Mouse (Mus musculus): ENCODE measurements around the gene Asap3. TPM values are rescaled to one million over a fixed set of nuclear protein-coding genes. Genes with fewer than 3 reads are reported as not detected.
A peak's percentile ranks its signal among the peaks of the same experiment; 100 is the strongest.

Gene Asap3
- polyA plus RNA-seq (2012; rRNA removed): 8.7 and 9.3 TPM in 2 replicates

DNA sequence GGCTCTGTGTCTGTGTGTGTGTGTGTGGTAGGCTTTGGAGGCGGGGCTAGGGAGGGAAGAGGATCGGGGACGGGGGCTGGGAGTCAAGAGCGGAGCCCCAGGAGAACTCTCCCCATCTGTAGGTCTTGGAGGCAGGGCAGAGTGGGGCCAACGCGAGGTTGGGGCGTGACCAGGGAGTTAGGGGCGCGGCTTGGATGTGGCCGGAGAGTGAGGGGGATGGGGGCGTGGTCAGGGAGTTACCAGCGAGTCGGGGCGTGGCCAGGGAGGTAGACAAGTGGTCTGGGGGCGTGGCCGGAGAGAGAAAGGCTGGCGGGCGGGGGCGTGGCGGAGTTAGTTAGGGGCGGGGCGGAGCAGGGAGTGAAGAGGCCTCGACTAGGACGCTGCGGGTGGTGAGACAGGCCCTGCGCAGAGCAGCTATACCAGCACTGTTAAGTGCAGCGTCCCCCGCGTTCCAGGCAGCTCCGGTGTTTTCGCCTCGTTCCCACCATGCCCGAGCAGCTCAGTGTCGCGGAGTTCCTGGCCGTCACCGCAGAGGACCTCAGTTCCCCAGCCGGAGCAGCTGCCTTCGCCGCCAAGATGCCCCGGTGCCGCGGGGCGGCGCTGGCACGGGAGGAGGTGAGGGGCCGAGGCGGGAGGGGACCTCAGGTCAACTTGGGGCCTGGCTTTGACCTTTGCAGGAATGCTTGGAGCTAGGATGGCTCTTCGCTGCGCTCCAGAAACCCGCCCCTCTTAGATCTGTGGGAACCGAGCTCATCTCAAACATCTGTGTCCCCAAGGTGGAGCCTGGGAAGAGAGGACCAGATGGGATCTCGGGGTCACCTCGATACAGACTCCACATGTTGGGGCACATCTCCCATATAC is at the start of gene Asap3:
Asap3 (plus strand) TSS at position 333 of the 861 bp plus-strand sequence.
- H3K4me1 ChIP-seq (ENCODE audit: control insufficient read depth, insufficient read depth, low read length): peaks cover 12% of the 10 kb centered on the region
- peak; percentile 97 for DNase-seq
- 2% methylated on average over 52 of the region's 54 CpGs for WGBS
- H3K4me3 ChIP-seq (replicated peaks; ENCODE audit: extremely low read depth, low read depth, low read length): peak within 1 kb of the TSS; percentile 89
- TF ChIP-seq POLR2A (IDR thresholded peaks at IDR 0.05; ENCODE audit: borderline replicate concordance, extremely low read depth, low read depth, low read length): peak; percentile 85; the same call in 1 of the 2 replicates
- no peak for TF ChIP-seq CTCF (IDR thresholded peaks at IDR 0.05; ENCODE audit: insufficient read depth, low read length)

DNA sequence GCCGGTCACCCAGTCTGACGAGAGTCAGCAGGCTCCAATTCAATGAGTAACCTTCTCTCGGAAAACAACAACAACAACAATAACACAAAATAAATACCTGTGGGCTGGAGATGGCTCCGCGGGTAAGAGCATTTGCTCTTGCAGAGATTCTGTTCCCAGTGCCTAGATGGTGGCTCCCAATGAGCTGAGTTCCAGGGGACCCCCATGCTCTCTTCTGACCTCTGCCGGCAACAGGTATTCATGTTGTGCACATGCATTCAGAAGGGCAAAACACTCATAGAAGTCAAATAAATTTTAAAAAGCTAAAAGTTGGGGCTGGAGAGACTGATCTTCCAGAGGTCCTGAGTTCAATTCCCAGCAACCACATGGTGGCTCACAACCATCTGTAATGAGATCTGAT is 47.7 kb upstream of the Asap3 start:
- Histone ChIP-seq H3K4me1 (ENCODE audit: control insufficient read depth, insufficient read depth, low read length) (no peaks in the 10 kb centered on the region), H3K4me3 (replicated peaks; ENCODE audit: extremely low read depth, low read depth, low read length) (no peak overlapping the region)
- 80% methylated on average over 6 of the region's 6 CpGs for whole genome bisulfite sequencing
- TF ChIP-seq POLR2A (IDR thresholded peaks at IDR 0.05; ENCODE audit: borderline replicate concordance, extremely low read depth, low read depth, low read length) (no peak), CTCF (IDR thresholded peaks at IDR 0.05; ENCODE audit: insufficient read depth, low read length) (peak; percentile 21; the same call in 1 of the 2 replicates)
- DNase-seq: no peak

DNA sequence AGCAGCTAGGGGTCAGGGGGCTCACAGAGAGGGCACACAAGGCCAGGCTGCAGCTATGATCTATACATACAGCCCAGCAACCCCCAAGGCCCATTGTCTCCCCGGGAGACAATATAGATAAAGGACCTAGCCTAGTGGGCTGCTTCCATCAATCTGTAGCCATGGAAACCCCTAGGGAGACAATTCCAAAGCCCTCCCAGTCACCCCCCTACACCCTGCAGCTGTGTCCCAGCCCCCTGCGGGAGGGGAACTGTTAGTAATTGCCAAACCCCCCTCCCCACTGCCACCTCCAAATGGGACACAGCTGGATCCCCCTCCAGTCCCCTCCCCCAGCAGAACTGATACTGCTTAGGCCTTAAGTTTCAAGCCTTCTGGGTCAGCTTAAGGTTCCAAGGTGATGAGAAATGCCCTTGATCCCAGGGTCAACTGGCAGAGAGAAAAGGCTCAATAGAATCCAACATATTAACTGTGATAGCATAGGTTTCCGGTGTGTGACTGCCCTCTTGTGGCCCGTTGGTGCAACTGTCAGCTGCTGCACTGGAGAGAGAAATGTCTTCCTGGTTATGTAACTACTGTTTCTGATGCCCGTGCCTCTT is 46.3 kb upstream of the Asap3 start:
- H3K4me1 ChIP-seq (ENCODE audit: control insufficient read depth, insufficient read depth, low read length): no peaks in the 10 kb centered on the region
- H3K4me3 ChIP-seq (replicated peaks; ENCODE audit: extremely low read depth, low read depth, low read length): no peak overlapping the region
- TF ChIP-seq POLR2A (IDR thresholded peaks at IDR 0.05; ENCODE audit: borderline replicate concordance, extremely low read depth, low read depth, low read length): no peak
- TF ChIP-seq CTCF (IDR thresholded peaks at IDR 0.05; ENCODE audit: insufficient read depth, low read length): peak; percentile 99
- WGBS: 23% methylated on average over 5 of the region's 5 CpGs
- peak; percentile 61 for DNase-seq

DNA sequence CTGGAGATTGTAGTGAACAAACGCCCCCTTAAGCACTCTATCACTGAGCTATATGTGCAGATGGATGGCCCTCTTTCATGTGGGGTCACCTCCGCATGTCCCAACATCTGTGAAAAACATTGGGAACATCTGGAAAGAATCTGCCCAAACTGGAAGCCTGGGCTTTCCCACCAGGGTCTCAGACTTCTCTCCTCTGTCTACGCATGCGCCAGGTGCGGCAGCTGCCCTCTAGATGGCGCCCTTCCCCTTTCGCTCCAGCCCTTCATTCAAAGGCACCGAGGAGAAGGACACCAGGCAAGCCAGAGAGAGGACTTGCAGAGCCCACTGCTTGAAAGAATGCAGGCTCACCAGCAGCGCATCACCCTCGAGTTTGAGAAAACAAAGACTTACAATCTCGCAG is 42.7 kb upstream of the Asap3 start:
- 3% methylated on average over 11 of the region's 11 CpGs for WGBS
- DNase-seq: peak; percentile 88
- TF ChIP-seq CTCF (IDR thresholded peaks at IDR 0.05; ENCODE audit: insufficient read depth, low read length): peak; percentile 89
- TF ChIP-seq POLR2A (IDR thresholded peaks at IDR 0.05; ENCODE audit: borderline replicate concordance, extremely low read depth, low read depth, low read length): no peak
- Histone ChIP-seq H3K4me1 (ENCODE audit: control insufficient read depth, insufficient read depth, low read length) (no peaks in the 10 kb centered on the region), H3K4me3 (replicated peaks; ENCODE audit: extremely low read depth, low read depth, low read length) (no peak overlapping the region)

DNA sequence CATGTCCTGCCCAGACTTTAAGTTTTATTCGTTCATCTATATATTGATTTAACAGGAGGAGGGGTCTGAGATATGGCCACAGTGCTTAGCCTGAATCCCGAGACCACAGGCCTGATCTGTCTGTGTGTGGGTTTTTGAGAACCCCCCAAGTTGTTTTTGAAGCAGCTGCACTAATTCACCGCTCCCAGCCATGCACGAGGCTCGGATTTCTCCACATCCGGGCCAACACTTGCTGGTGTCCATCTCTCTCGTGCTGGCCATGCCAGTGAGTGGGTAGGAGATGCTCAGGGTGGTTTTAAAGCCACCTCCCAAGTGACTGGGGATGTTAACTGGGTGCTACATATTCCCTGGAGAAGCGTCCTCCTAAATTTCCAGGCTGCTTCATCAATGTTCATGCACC is 41.2 kb upstream of the Asap3 start:
- no peak for DNase-seq
- WGBS: 89% methylated on average over 8 of the region's 8 CpGs
- Histone ChIP-seq H3K4me1 (ENCODE audit: control insufficient read depth, insufficient read depth, low read length) (no peaks in the 10 kb centered on the region), H3K4me3 (replicated peaks; ENCODE audit: extremely low read depth, low read depth, low read length) (no peak overlapping the region)
- TF ChIP-seq CTCF (IDR thresholded peaks at IDR 0.05; ENCODE audit: insufficient read depth, low read length) (no peak), POLR2A (IDR thresholded peaks at IDR 0.05; ENCODE audit: borderline replicate concordance, extremely low read depth, low read depth, low read length) (no peak)

DNA sequence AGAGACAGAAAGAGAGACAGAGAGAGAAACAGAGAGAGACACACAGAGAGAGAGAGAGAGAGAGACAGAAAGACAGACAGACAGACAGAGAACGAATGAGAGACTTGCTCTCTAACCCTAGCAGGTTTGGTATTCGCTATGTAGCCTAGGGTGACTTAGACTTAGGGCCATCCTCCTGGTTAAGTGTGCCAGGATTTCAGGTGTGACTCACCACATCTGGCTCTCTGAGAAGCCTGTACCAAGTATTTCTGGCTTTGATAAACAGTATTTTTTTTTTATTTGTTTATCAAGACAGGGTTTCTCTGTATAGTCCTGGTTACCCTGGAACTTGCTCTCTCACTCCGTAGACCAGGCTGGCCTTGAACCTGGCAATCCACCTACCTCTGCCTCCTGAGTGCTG is 38.5 kb upstream of the Asap3 start:
- no peaks in the 10 kb centered on the region; the same call in none of the 2 replicates for H3K4me1 ChIP-seq (ENCODE audit: control insufficient read depth, insufficient read depth, low read length)
- 65% methylated on average over 3 of the region's 3 CpGs for WGBS
- no peak for DNase-seq
- TF ChIP-seq POLR2A (IDR thresholded peaks at IDR 0.05; ENCODE audit: borderline replicate concordance, extremely low read depth, low read depth, low read length): no peak
- TF ChIP-seq CTCF (IDR thresholded peaks at IDR 0.05; ENCODE audit: insufficient read depth, low read length): no peak
- no peak overlapping the region for H3K4me3 ChIP-seq (replicated peaks; ENCODE audit: extremely low read depth, low read depth, low read length)

DNA sequence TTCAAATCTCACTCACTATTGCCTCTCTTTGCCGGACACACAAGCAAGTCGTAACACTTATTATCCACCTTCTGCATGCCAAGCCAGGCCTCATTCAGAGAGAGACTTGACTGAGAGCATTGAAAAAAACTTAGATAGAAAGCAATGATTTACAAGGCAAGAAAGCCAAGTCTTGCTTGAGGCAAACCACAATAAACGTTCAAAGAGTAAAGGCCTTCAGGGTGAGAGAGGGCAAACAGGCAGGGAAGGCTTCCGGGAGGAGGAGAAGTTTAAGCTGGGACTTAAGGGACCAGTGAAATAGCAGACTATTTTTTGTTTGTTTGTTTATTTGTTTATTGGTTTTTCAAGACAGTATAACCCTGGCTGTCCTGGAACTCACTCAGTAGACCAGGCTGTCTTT is 35.8 kb upstream of the Asap3 start:
- H3K4me3 ChIP-seq (replicated peaks; ENCODE audit: extremely low read depth, low read depth, low read length): no peak overlapping the region
- TF ChIP-seq CTCF (IDR thresholded peaks at IDR 0.05; ENCODE audit: insufficient read depth, low read length): no peak
- TF ChIP-seq POLR2A (IDR thresholded peaks at IDR 0.05; ENCODE audit: borderline replicate concordance, extremely low read depth, low read depth, low read length): no peak
- WGBS: 84% methylated on average over 4 of the region's 4 CpGs
- H3K4me1 ChIP-seq (ENCODE audit: control insufficient read depth, insufficient read depth, low read length): peaks cover 8% of the 10 kb centered on the region
- DNase-seq: no peak

DNA sequence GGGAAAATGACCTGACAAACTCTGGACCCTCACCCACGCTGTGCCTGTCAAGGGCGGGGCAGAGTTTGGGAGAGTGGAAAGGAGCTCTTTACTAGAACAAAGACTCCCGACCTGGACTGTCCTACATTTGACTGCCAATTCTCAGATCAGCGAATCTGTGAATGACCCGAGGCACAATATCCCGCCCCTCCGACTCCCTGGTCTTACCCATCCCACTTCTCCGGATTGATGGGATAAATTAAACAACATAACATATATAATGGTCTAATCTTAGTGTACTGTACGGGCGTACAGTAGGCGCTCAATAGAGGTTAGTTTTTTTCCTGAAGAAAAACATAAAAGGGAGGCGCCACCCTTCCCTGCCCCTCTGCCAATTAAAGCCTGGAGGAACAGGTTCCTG is 34.7 kb upstream of the Asap3 start:
- TF ChIP-seq CTCF (IDR thresholded peaks at IDR 0.05; ENCODE audit: insufficient read depth, low read length) (no peak), POLR2A (IDR thresholded peaks at IDR 0.05; ENCODE audit: borderline replicate concordance, extremely low read depth, low read depth, low read length) (no peak)
- Histone ChIP-seq H3K4me3 (replicated peaks; ENCODE audit: extremely low read depth, low read depth, low read length) (no peak overlapping the region), H3K4me1 (ENCODE audit: control insufficient read depth, insufficient read depth, low read length) (peaks cover 12% of the 10 kb centered on the region)
- 42% methylated on average over 12 of the region's 12 CpGs for WGBS
- DNase-seq: no peak

DNA sequence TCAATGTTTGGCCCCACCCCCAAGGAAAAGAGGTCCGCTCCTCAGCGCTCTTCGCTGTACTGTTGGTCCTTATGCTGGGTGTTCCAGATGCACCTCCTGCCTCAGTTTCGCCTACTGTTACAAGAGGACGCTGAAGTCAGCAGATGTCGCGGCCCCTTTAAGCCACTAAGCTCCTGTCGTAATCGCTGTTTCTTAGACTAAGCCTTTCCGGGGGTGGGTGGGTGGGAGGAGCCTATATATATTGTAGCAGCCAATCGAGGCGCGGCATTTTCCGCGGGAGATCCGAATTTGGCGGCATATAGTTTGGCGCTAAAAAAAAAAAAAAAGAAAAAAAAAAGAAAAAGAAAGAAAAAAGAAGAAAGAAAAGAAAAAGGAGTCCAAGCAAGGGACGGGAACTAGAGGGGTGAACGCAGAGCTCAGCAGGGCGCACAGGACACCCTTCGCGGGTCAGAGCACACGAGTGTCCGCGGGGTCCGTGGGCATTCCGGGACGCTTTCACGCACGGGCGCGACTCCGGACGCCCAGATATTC is 34.1 kb upstream of the Asap3 start, which contains the start of gene E2f2:
E2f2 (plus strand) TSS at position 384 of the 531 bp plus-strand sequence.
- Histone ChIP-seq H3K4me1 (ENCODE audit: control insufficient read depth, insufficient read depth, low read length) (peaks cover 13% of the 10 kb centered on the region), H3K4me3 (replicated peaks; ENCODE audit: extremely low read depth, low read depth, low read length) (peak within 1 kb of the TSS; percentile 95)
- TF ChIP-seq POLR2A (IDR thresholded peaks at IDR 0.05; ENCODE audit: borderline replicate concordance, extremely low read depth, low read depth, low read length): no peak; the same call in 1 of the 2 replicates
- no peak for TF ChIP-seq CTCF (IDR thresholded peaks at IDR 0.05; ENCODE audit: insufficient read depth, low read length)
- WGBS: under 1% methylated on average over 35 of the region's 35 CpGs
- peak; percentile 72 for DNase-seq
